Mouse (Mus musculus): Measurements from ENCODE around the gene Mybpc2.

DNA sequence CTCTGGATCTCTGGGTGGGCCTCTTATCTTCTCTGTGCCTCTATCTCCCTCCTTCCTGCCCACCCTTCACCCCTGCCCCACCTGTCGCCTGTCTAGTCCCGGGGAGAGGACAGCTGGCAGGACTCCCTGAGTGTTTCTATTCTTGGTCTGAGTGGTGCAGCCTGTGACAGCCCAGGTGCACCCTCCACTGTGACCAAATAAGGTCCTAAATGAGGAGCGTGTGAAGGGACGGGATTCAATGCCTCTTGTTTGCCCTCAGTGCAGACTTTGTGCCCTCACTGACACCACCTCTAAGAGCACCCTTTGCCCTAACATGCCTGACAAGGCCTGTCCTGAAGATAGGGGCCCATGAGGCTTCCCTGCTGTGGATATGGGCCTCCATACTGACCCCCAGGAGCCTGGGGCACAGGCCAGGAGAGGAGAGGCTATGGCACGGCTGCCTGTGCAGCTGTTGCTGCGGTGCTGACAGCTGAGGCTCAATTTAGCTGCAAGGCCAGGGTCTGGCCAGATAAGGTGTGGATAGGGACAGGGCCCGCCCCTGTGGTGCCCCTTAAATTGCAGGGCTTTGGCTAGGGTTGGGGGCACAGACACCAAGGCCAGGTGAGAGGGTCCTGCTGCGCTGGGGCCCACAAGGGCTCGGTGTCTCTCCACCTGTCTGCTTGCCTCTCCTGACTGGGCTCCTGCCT is 51.4 kb downstream of the Mybpc2 start:
- TF ChIP-seq E2F4 (IDR thresholded peaks at IDR 0.05; ENCODE audit: insufficient replicate concordance, low read depth, low read length) (no peak), POLR2A (IDR thresholded peaks at IDR 0.05; ENCODE audit: low read depth, low read length) (no peak), USF2 (conservative IDR thresholded peaks at IDR 0.05; ENCODE audit: low read depth, low read length) (no peak), CTCF (conservative IDR thresholded peaks at IDR 0.05 in 1 of 2, IDR thresholded peaks at IDR 0.05 in 1 of 2; ENCODE audit: low read depth in 2 of 2, low read length in 2 of 2) (no peak), MAFK (IDR thresholded peaks at IDR 0.05; ENCODE audit: insufficient replicate concordance, low read length) (no peak), HCFC1 (IDR thresholded peaks at IDR 0.05; ENCODE audit: low read depth, low read length) (no peak), ZMIZ1 (IDR thresholded peaks at IDR 0.05; ENCODE audit: low read depth, low read length) (no peak), TCF12 (IDR thresholded peaks at IDR 0.05; ENCODE audit: low read depth, low read length) (no peak), GABPA (IDR thresholded peaks at IDR 0.05; ENCODE audit: insufficient replicate concordance, low read depth, low read length) (no peak), EP300 (IDR thresholded peaks at IDR 0.05; ENCODE audit: low read length) (no peak), USF1 (IDR thresholded peaks at IDR 0.05; ENCODE audit: low read depth, low read length) (no peak), CHD1 (IDR thresholded peaks at IDR 0.05; ENCODE audit: low read depth, low read length) (no peak)
